Mouse (Mus musculus): ENCODE measurements around the gene Onecut1. TPM values are rescaled to one million over a fixed set of nuclear protein-coding genes. Genes with fewer than 3 reads are reported as not detected.

Gene Onecut1
- polyA plus RNA-seq, 1 experiment from 2014 or later, result not detected

- Histone ChIP-seq H3K9ac (ENCODE audit: low read length) (no peak overlapping the region), H3K36me3 (ENCODE audit: control insufficient read depth, insufficient read depth) (no peaks in the 10 kb centered on the region), H3K4me3 (ENCODE audit: low read length) (no peak overlapping the region), H3K4me2 (ENCODE audit: low read depth, low read length) (no peak overlapping the region), H3K9me3 (replicated peaks; ENCODE audit: control insufficient read depth, low read length) (no peaks in the 10 kb centered on the region), H3K27me3 (ENCODE audit: control insufficient read depth, insufficient read depth, low read length) (peaks cover 96% of the 10 kb centered on the region), H3K4me1 (ENCODE audit: control insufficient read depth, insufficient read depth, low read length) (peaks cover 10% of the 10 kb centered on the region), H3K27ac (ENCODE audit: low read length) (no peak overlapping the region)
- 8% methylated on average over 12 of the region's 12 CpGs for WGBS
- no peak for ATAC-seq (replicated peaks; ENCODE audit: extremely low read depth, insufficient read depth, low FRiP score)
Measured at GRCm38 (mm10) chr9:74849979-74850780, 11.5 kb upstream of the Onecut1 start.

- H3K36me3 ChIP-seq (ENCODE audit: control insufficient read depth, insufficient read depth), result no peaks in the 10 kb centered on the region
- H3K9ac ChIP-seq (ENCODE audit: low read length), result no peak overlapping the region
- no peak overlapping the region for H3K4me2 ChIP-seq (ENCODE audit: low read depth, low read length)
- WGBS, result 6% methylated on average over 5 of the region's 5 CpGs
- peaks cover 95% of the 10 kb centered on the region for H3K27me3 ChIP-seq (ENCODE audit: control insufficient read depth, insufficient read depth, low read length)
- no peaks in the 10 kb centered on the region for H3K9me3 ChIP-seq (replicated peaks; ENCODE audit: control insufficient read depth, low read length)
- no peak for ATAC-seq (replicated peaks; ENCODE audit: extremely low read depth, insufficient read depth, low FRiP score)
- peaks cover 10% of the 10 kb centered on the region for H3K4me1 ChIP-seq (ENCODE audit: control insufficient read depth, insufficient read depth, low read length)
- no peak overlapping the region for H3K27ac ChIP-seq (ENCODE audit: low read length)
- H3K4me3 ChIP-seq (ENCODE audit: low read length), result no peak overlapping the region
Measured at GRCm38 (mm10) chr9:74850781-74851145, 11.0 kb upstream of the Onecut1 start.

GRCm38 (mm10) chr9:74851601-74852000, 10.1 kb upstream of the Onecut1 start:
- H3K9ac ChIP-seq (ENCODE audit: low read length), result no peak overlapping the region
- 2% methylated on average over 5 of the region's 5 CpGs for WGBS
- no peaks in the 10 kb centered on the region for H3K9me3 ChIP-seq (replicated peaks; ENCODE audit: control insufficient read depth, low read length)
- H3K27me3 ChIP-seq (ENCODE audit: control insufficient read depth, insufficient read depth, low read length), result peaks cover 94% of the 10 kb centered on the region
- ATAC-seq (replicated peaks; ENCODE audit: extremely low read depth, insufficient read depth, low FRiP score), result no peak
- no peak overlapping the region for H3K27ac ChIP-seq (ENCODE audit: low read length)
- no peaks in the 10 kb centered on the region for H3K36me3 ChIP-seq (ENCODE audit: control insufficient read depth, insufficient read depth)
- H3K4me2 ChIP-seq (ENCODE audit: low read depth, low read length), result no peak overlapping the region
- H3K4me1 ChIP-seq (ENCODE audit: control insufficient read depth, insufficient read depth, low read length), result peaks cover 10% of the 10 kb centered on the region
- no peak overlapping the region for H3K4me3 ChIP-seq (ENCODE audit: low read length)

- Histone ChIP-seq H3K9ac (ENCODE audit: low read length) (no peak overlapping the region), H3K36me3 (ENCODE audit: control insufficient read depth, insufficient read depth) (no peaks in the 10 kb centered on the region), H3K27ac (ENCODE audit: low read length) (no peak overlapping the region), H3K9me3 (replicated peaks; ENCODE audit: control insufficient read depth, low read length) (no peaks in the 10 kb centered on the region), H3K4me2 (ENCODE audit: low read depth, low read length) (no peak overlapping the region), H3K4me3 (ENCODE audit: low read length) (no peak overlapping the region), H3K27me3 (ENCODE audit: control insufficient read depth, insufficient read depth, low read length) (peaks cover 94% of the 10 kb centered on the region), H3K4me1 (ENCODE audit: control insufficient read depth, insufficient read depth, low read length) (peaks cover 10% of the 10 kb centered on the region)
- no peak for ATAC-seq (replicated peaks; ENCODE audit: extremely low read depth, insufficient read depth, low FRiP score)
- 3% methylated on average over 4 of the region's 4 CpGs for WGBS
Measured at GRCm38 (mm10) chr9:74852361-74852760, 9.4 kb upstream of the Onecut1 start.

- Histone ChIP-seq H3K4me1 (ENCODE audit: control insufficient read depth, insufficient read depth, low read length) (peaks cover 10% of the 10 kb centered on the region), H3K27ac (ENCODE audit: low read length) (no peak overlapping the region), H3K9ac (ENCODE audit: low read length) (no peak overlapping the region), H3K4me3 (ENCODE audit: low read length) (no peak overlapping the region), H3K9me3 (replicated peaks; ENCODE audit: control insufficient read depth, low read length) (no peaks in the 10 kb centered on the region; the same call in 1 of the 2 replicates), H3K4me2 (ENCODE audit: low read depth, low read length) (no peak overlapping the region), H3K36me3 (ENCODE audit: control insufficient read depth, insufficient read depth) (no peaks in the 10 kb centered on the region), H3K27me3 (ENCODE audit: control insufficient read depth, insufficient read depth, low read length) (peaks cover 96% of the 10 kb centered on the region)
- ATAC-seq (replicated peaks; ENCODE audit: extremely low read depth, insufficient read depth, low FRiP score), result no peak
- WGBS, result 3% methylated on average over 28 of the region's 28 CpGs
Measured at GRCm38 (mm10) chr9:74853191-74854072, 8.3 kb upstream of the Onecut1 start.

- H3K9ac ChIP-seq (ENCODE audit: low read length), result no peak overlapping the region
- H3K4me2 ChIP-seq (ENCODE audit: low read depth, low read length), result no peak overlapping the region
- H3K27me3 ChIP-seq (ENCODE audit: control insufficient read depth, insufficient read depth, low read length), result peaks cover 97% of the 10 kb centered on the region
- no peak overlapping the region for H3K4me3 ChIP-seq (ENCODE audit: low read length)
- H3K36me3 ChIP-seq (ENCODE audit: control insufficient read depth, insufficient read depth), result no peaks in the 10 kb centered on the region
- peaks cover 3% of the 10 kb centered on the region for H3K4me1 ChIP-seq (ENCODE audit: control insufficient read depth, insufficient read depth, low read length)
- no peak for ATAC-seq (replicated peaks; ENCODE audit: extremely low read depth, insufficient read depth, low FRiP score)
- H3K9me3 ChIP-seq (replicated peaks; ENCODE audit: control insufficient read depth, low read length), result no peaks in the 10 kb centered on the region; the same call in 1 of the 2 replicates
- H3K27ac ChIP-seq (ENCODE audit: low read length), result no peak overlapping the region
- 3% methylated on average over 25 of the region's 25 CpGs for WGBS
Measured at GRCm38 (mm10) chr9:74854073-74854591, 7.6 kb upstream of the Onecut1 start.

GRCm38 (mm10) chr9:74855446-74855845, 6.3 kb upstream of the Onecut1 start:
- peaks cover 97% of the 10 kb centered on the region for H3K27me3 ChIP-seq (ENCODE audit: control insufficient read depth, insufficient read depth, low read length)
- no peaks in the 10 kb centered on the region for H3K4me1 ChIP-seq (ENCODE audit: control insufficient read depth, insufficient read depth, low read length)
- no peak overlapping the region for H3K4me3 ChIP-seq (ENCODE audit: low read length)
- H3K9me3 ChIP-seq (replicated peaks; ENCODE audit: control insufficient read depth, low read length), result no peaks in the 10 kb centered on the region; the same call in 1 of the 2 replicates
- H3K27ac ChIP-seq (ENCODE audit: low read length), result no peak overlapping the region
- no peak for ATAC-seq (replicated peaks; ENCODE audit: extremely low read depth, insufficient read depth, low FRiP score)
- no peak overlapping the region for H3K9ac ChIP-seq (ENCODE audit: low read length)
- 5% methylated on average over 4 of the region's 4 CpGs for WGBS
- H3K36me3 ChIP-seq (ENCODE audit: control insufficient read depth, insufficient read depth), result no peaks in the 10 kb centered on the region
- no peak overlapping the region for H3K4me2 ChIP-seq (ENCODE audit: low read depth, low read length)

- 0 out of 2 replicates have a peak, but pooled peaks cover 3% of the 10 kb centered on the region for H3K4me1 ChIP-seq (ENCODE audit: control insufficient read depth, insufficient read depth, low read length)
- no peak for ATAC-seq (replicated peaks; ENCODE audit: extremely low read depth, insufficient read depth, low FRiP score)
- 2% methylated on average over 28 of the region's 28 CpGs for WGBS
- H3K9me3 ChIP-seq (replicated peaks; ENCODE audit: control insufficient read depth, low read length), result no peaks in the 10 kb centered on the region; the same call in 1 of the 2 replicates
- H3K9ac ChIP-seq (ENCODE audit: low read length), result no peak overlapping the region
- no peak overlapping the region for H3K4me2 ChIP-seq (ENCODE audit: low read depth, low read length)
- peaks cover 95% of the 10 kb centered on the region for H3K27me3 ChIP-seq (ENCODE audit: control insufficient read depth, insufficient read depth, low read length)
- H3K4me3 ChIP-seq (ENCODE audit: low read length), result no peak overlapping the region
- no peaks in the 10 kb centered on the region for H3K36me3 ChIP-seq (ENCODE audit: control insufficient read depth, insufficient read depth)
- H3K27ac ChIP-seq (ENCODE audit: low read length), result no peak overlapping the region
Measured at GRCm38 (mm10) chr9:74856578-74857507, 4.9 kb upstream of the Onecut1 start.
